Mouse (Mus musculus): ENCODE results near the gene Gabbr1. TPM values are rescaled to one million over a fixed set of nuclear protein-coding genes. Genes with fewer than 3 reads are reported as not detected.
A peak's percentile ranks its signal among the peaks of the same experiment; 100 is the strongest.

The Gabbr1 gene
- polyA plus RNA-seq, 1 experiment: 56.8 TPM

- TF ChIP-seq CTCF (IDR thresholded peaks at IDR 0.05; ENCODE audit: borderline replicate concordance, insufficient read depth, low read length): no peak
- TF ChIP-seq POLR2A (IDR thresholded peaks at IDR 0.05; ENCODE audit: low read depth, low read length): no peak
- Histone ChIP-seq H3K4me3 (ENCODE audit: insufficient read depth, low read length) (no peak overlapping the region), H3K27ac (ENCODE audit: insufficient read depth, low read length) (no peak overlapping the region), H3K4me1 (ENCODE audit: control insufficient read depth, insufficient read depth, low read length) (peaks cover 2% of the 10 kb centered on the region; the same call in 1 of the 2 replicates)
Measured at GRCm38 (mm10) chr17:37039127-37039894, 6.5 kb upstream of the Gabbr1 start.

GRCm38 (mm10) chr17:37044651-37045244, 1.0 kb upstream of the Gabbr1 start:
- H3K4me3 ChIP-seq (ENCODE audit: insufficient read depth, low read length): peak overlapping the region; percentile 62; the same call in 1 of the 2 replicates
- H3K27ac ChIP-seq (ENCODE audit: insufficient read depth, low read length): no peak overlapping the region
- peaks cover 2% of the 10 kb centered on the region for H3K4me1 ChIP-seq (ENCODE audit: control insufficient read depth, insufficient read depth, low read length)
- TF ChIP-seq CTCF (IDR thresholded peaks at IDR 0.05; ENCODE audit: borderline replicate concordance, insufficient read depth, low read length): no peak
- no peak for TF ChIP-seq POLR2A (IDR thresholded peaks at IDR 0.05; ENCODE audit: low read depth, low read length)

- no peak overlapping the region for H3K27ac ChIP-seq (ENCODE audit: insufficient read depth, low read length)
- peak overlapping the region; percentile 81 for H3K4me3 ChIP-seq (ENCODE audit: insufficient read depth, low read length)
- H3K4me1 ChIP-seq (ENCODE audit: control insufficient read depth, insufficient read depth, low read length): peaks cover 2% of the 10 kb centered on the region
- TF ChIP-seq CTCF (IDR thresholded peaks at IDR 0.05; ENCODE audit: borderline replicate concordance, insufficient read depth, low read length) (peak; percentile 35; the same call in 1 of the 2 replicates), POLR2A (IDR thresholded peaks at IDR 0.05; ENCODE audit: low read depth, low read length) (peak; percentile 59)
Measured at GRCm38 (mm10) chr17:37046312-37047112, 746 bp downstream of the Gabbr1 start.

GRCm38 (mm10) chr17:37047332-37047976, 1.7 kb downstream of the Gabbr1 start:
- H3K27ac ChIP-seq (ENCODE audit: insufficient read depth, low read length): no peak overlapping the region
- TF ChIP-seq POLR2A (IDR thresholded peaks at IDR 0.05; ENCODE audit: low read depth, low read length): no peak
- no peak for TF ChIP-seq CTCF (IDR thresholded peaks at IDR 0.05; ENCODE audit: borderline replicate concordance, insufficient read depth, low read length)
- H3K4me1 ChIP-seq (ENCODE audit: control insufficient read depth, insufficient read depth, low read length): peaks cover 2% of the 10 kb centered on the region
- H3K4me3 ChIP-seq (ENCODE audit: insufficient read depth, low read length): peak overlapping the region; percentile 81

GRCm38 (mm10) chr17:37047981-37048380, 2.2 kb downstream of the Gabbr1 start:
- TF ChIP-seq POLR2A (IDR thresholded peaks at IDR 0.05; ENCODE audit: low read depth, low read length) (no peak), CTCF (IDR thresholded peaks at IDR 0.05; ENCODE audit: borderline replicate concordance, insufficient read depth, low read length) (no peak)
- Histone ChIP-seq H3K4me3 (ENCODE audit: insufficient read depth, low read length) (no peak overlapping the region), H3K27ac (ENCODE audit: insufficient read depth, low read length) (no peak overlapping the region), H3K4me1 (ENCODE audit: control insufficient read depth, insufficient read depth, low read length) (peaks cover 2% of the 10 kb centered on the region)

GRCm38 (mm10) chr17:37048383-37048782, 2.6 kb downstream of the Gabbr1 start:
- no peak overlapping the region for H3K4me3 ChIP-seq (ENCODE audit: insufficient read depth, low read length)

GRCm38 (mm10) chr17:37049570-37050310, 4.0 kb downstream of the Gabbr1 start:
- H3K4me3 ChIP-seq (ENCODE audit: insufficient read depth, low read length): peak overlapping the region; percentile 28
- no peak overlapping the region for H3K27ac ChIP-seq (ENCODE audit: insufficient read depth, low read length)
- TF ChIP-seq POLR2A (IDR thresholded peaks at IDR 0.05; ENCODE audit: low read depth, low read length) (no peak), CTCF (IDR thresholded peaks at IDR 0.05; ENCODE audit: borderline replicate concordance, insufficient read depth, low read length) (peak; percentile 40)
- peaks cover under 1% of the 10 kb centered on the region; the same call in 1 of the 2 replicates for H3K4me1 ChIP-seq (ENCODE audit: control insufficient read depth, insufficient read depth, low read length)

More at GRCm38 (mm10) chr17:37048383-37048782, 2.6 kb downstream of the Gabbr1 start:
- no peak for TF ChIP-seq CTCF (IDR thresholded peaks at IDR 0.05; ENCODE audit: borderline replicate concordance, insufficient read depth, low read length)
- no peak for TF ChIP-seq POLR2A (IDR thresholded peaks at IDR 0.05; ENCODE audit: low read depth, low read length)
- peaks cover 2% of the 10 kb centered on the region for H3K4me1 ChIP-seq (ENCODE audit: control insufficient read depth, insufficient read depth, low read length)
- no peak overlapping the region for H3K27ac ChIP-seq (ENCODE audit: insufficient read depth, low read length)

GRCm38 (mm10) chr17:37050399-37050798, 4.6 kb downstream of the Gabbr1 start:
- TF ChIP-seq CTCF (IDR thresholded peaks at IDR 0.05; ENCODE audit: borderline replicate concordance, insufficient read depth, low read length): no peak
- TF ChIP-seq POLR2A (IDR thresholded peaks at IDR 0.05; ENCODE audit: low read depth, low read length): peak; percentile 96
- H3K4me1 ChIP-seq (ENCODE audit: control insufficient read depth, insufficient read depth, low read length): no peaks in the 10 kb centered on the region
- H3K4me3 ChIP-seq (ENCODE audit: insufficient read depth, low read length): peak overlapping the region; percentile 28
- H3K27ac ChIP-seq (ENCODE audit: insufficient read depth, low read length): no peak overlapping the region
